Mouse (Mus musculus): ENCODE measurements at regions not wholly inside any gene's neighbourhood (a gene's known extent, or its start where the extent isn't known, plus 50 kb on each side); places are given as distances from the start of the nearest gene placed in this dataset.

- H3K27ac ChIP-seq, result peak overlapping the region; percentile 82
- H3K27me3 ChIP-seq (ENCODE audit: insufficient read depth, poor library complexity, severe bottlenecking), result no peaks in the 10 kb centered on the region
- H3K9me3 ChIP-seq, result no peaks in the 10 kb centered on the region
- no peak for DNase-seq (ENCODE audit: low spot score)
- H3K4me3 ChIP-seq, result no peak overlapping the region
- peaks cover 43% of the 10 kb centered on the region for H3K4me1 ChIP-seq
- WGBS, result 20% methylated on average over 6 of the region's 6 CpGs
- no peaks in the 10 kb centered on the region for H3K36me3 ChIP-seq
Observed at GRCm38 (mm10) chr9:120739953-120740524, 168.8 kb downstream of the Rpl14 start.

- H3K4me1 ChIP-seq, result peaks cover 37% of the 10 kb centered on the region
- no peak overlapping the region for H3K4me3 ChIP-seq
- WGBS, result 73% methylated on average over 2 of the region's 2 CpGs
- no peaks in the 10 kb centered on the region for H3K9me3 ChIP-seq
- no peaks in the 10 kb centered on the region for H3K36me3 ChIP-seq
- DNase-seq (ENCODE audit: low spot score), result no peak
- H3K27ac ChIP-seq, result no peak overlapping the region
- H3K27me3 ChIP-seq (ENCODE audit: insufficient read depth, poor library complexity, severe bottlenecking), result no peaks in the 10 kb centered on the region
Observed at GRCm38 (mm10) chr9:120741521-120741920, 170.3 kb downstream of the Rpl14 start.

GRCm38 (mm10) chr9:120743455-120743854 is 172.2 kb downstream of the Rpl14 start:
- no peaks in the 10 kb centered on the region for H3K9me3 ChIP-seq
- WGBS, result 74% methylated on average over 9 of the region's 9 CpGs
- H3K4me3 ChIP-seq, result no peak overlapping the region
- DNase-seq (ENCODE audit: low spot score), result no peak
- no peaks in the 10 kb centered on the region for H3K27me3 ChIP-seq (ENCODE audit: insufficient read depth, poor library complexity, severe bottlenecking)
- H3K27ac ChIP-seq, result no peak overlapping the region
- H3K36me3 ChIP-seq, result no peaks in the 10 kb centered on the region
- H3K4me1 ChIP-seq, result peaks cover 25% of the 10 kb centered on the region

GRCm38 (mm10) chr9:120745674-120746073 is 174.4 kb downstream of the Rpl14 start:
- Histone ChIP-seq H3K4me1 (peaks cover 6% of the 10 kb centered on the region; the same call in 1 of the 2 replicates), H3K36me3 (no peaks in the 10 kb centered on the region), H3K27me3 (ENCODE audit: insufficient read depth, poor library complexity, severe bottlenecking) (no peaks in the 10 kb centered on the region), H3K9me3 (no peaks in the 10 kb centered on the region), H3K27ac (no peak overlapping the region), H3K4me3 (no peak overlapping the region)
- DNase-seq (ENCODE audit: low spot score), result no peak
- WGBS, result 85% methylated on average over 6 of the region's 6 CpGs

- Histone ChIP-seq H3K4me1 (peaks cover 7% of the 10 kb centered on the region; the same call in 1 of the 2 replicates), H3K27me3 (ENCODE audit: insufficient read depth, poor library complexity, severe bottlenecking) (no peaks in the 10 kb centered on the region), H3K4me3 (no peak overlapping the region), H3K27ac (no peak overlapping the region), H3K36me3 (no peaks in the 10 kb centered on the region), H3K9me3 (no peaks in the 10 kb centered on the region)
- no peak for DNase-seq (ENCODE audit: low spot score)
- 79% methylated on average over 4 of the region's 4 CpGs for WGBS
Observed at GRCm38 (mm10) chr9:120750820-120751219, 178.2 kb upstream of the Ctnnb1 start.

- no peak for DNase-seq (ENCODE audit: low spot score)
- Histone ChIP-seq H3K36me3 (no peaks in the 10 kb centered on the region), H3K4me1 (peaks cover 7% of the 10 kb centered on the region; the same call in 1 of the 2 replicates), H3K9me3 (no peaks in the 10 kb centered on the region), H3K27ac (no peak overlapping the region), H3K27me3 (ENCODE audit: insufficient read depth, poor library complexity, severe bottlenecking) (no peaks in the 10 kb centered on the region), H3K4me3 (no peak overlapping the region)
- WGBS, result 78% methylated on average over 5 of the region's 5 CpGs
Observed at GRCm38 (mm10) chr9:120751686-120752484, 177.1 kb upstream of the Ctnnb1 start.

GRCm38 (mm10) chr9:120754151-120754550 is 174.9 kb upstream of the Ctnnb1 start:
- Histone ChIP-seq H3K27me3 (ENCODE audit: insufficient read depth, poor library complexity, severe bottlenecking) (no peaks in the 10 kb centered on the region), H3K4me3 (no peak overlapping the region), H3K9me3 (no peaks in the 10 kb centered on the region), H3K36me3 (no peaks in the 10 kb centered on the region), H3K4me1 (peaks cover 7% of the 10 kb centered on the region; the same call in 1 of the 2 replicates), H3K27ac (no peak overlapping the region)
- DNase-seq (ENCODE audit: low spot score), result no peak

- no peaks in the 10 kb centered on the region for H3K36me3 ChIP-seq
- H3K4me3 ChIP-seq, result no peak overlapping the region
- H3K4me1 ChIP-seq, result peaks cover 7% of the 10 kb centered on the region; the same call in 1 of the 2 replicates
- no peak overlapping the region for H3K27ac ChIP-seq
- WGBS, result 86% methylated on average over 7 of the region's 7 CpGs
- H3K9me3 ChIP-seq, result no peaks in the 10 kb centered on the region
- no peak for DNase-seq (ENCODE audit: low spot score)
- H3K27me3 ChIP-seq (ENCODE audit: insufficient read depth, poor library complexity, severe bottlenecking), result no peaks in the 10 kb centered on the region
Observed at GRCm38 (mm10) chr9:120755486-120755885, 173.5 kb upstream of the Ctnnb1 start.

GRCm38 (mm10) chr9:120758003-120758402 is 171.0 kb upstream of the Ctnnb1 start:
- Histone ChIP-seq H3K27me3 (ENCODE audit: insufficient read depth, poor library complexity, severe bottlenecking) (no peaks in the 10 kb centered on the region), H3K9me3 (no peaks in the 10 kb centered on the region), H3K4me1 (no peaks in the 10 kb centered on the region), H3K27ac (no peak overlapping the region), H3K4me3 (no peak overlapping the region), H3K36me3 (no peaks in the 10 kb centered on the region)
- DNase-seq (ENCODE audit: low spot score), result no peak
- WGBS, result 82% methylated on average over 3 of the region's 3 CpGs

- DNase-seq (ENCODE audit: low spot score), result no peak
- H3K36me3 ChIP-seq, result no peaks in the 10 kb centered on the region
- H3K9me3 ChIP-seq, result no peaks in the 10 kb centered on the region
- H3K27me3 ChIP-seq (ENCODE audit: insufficient read depth, poor library complexity, severe bottlenecking), result no peaks in the 10 kb centered on the region
- H3K4me3 ChIP-seq, result no peak overlapping the region
- no peak overlapping the region for H3K27ac ChIP-seq
- H3K4me1 ChIP-seq, result no peaks in the 10 kb centered on the region
- 72% methylated on average over 1 of the region's 1 CpGs for WGBS
Observed at GRCm38 (mm10) chr9:120758632-120759031, 170.4 kb upstream of the Ctnnb1 start.

- Histone ChIP-seq H3K4me3 (no peak overlapping the region), H3K9me3 (no peaks in the 10 kb centered on the region), H3K36me3 (no peaks in the 10 kb centered on the region), H3K27me3 (ENCODE audit: insufficient read depth, poor library complexity, severe bottlenecking) (no peaks in the 10 kb centered on the region), H3K27ac (no peak overlapping the region), H3K4me1 (peaks cover 6% of the 10 kb centered on the region; the same call in 1 of the 2 replicates)
- 76% methylated on average over 5 of the region's 5 CpGs for WGBS
- no peak for DNase-seq (ENCODE audit: low spot score)
Observed at GRCm38 (mm10) chr9:120759771-120760170, 169.2 kb upstream of the Ctnnb1 start.

- Histone ChIP-seq H3K4me1 (peaks cover 6% of the 10 kb centered on the region; the same call in 1 of the 2 replicates), H3K27ac (no peak overlapping the region), H3K4me3 (no peak overlapping the region), H3K9me3 (no peaks in the 10 kb centered on the region), H3K36me3 (no peaks in the 10 kb centered on the region), H3K27me3 (ENCODE audit: insufficient read depth, poor library complexity, severe bottlenecking) (no peaks in the 10 kb centered on the region)
- DNase-seq (ENCODE audit: low spot score), result no peak
- WGBS, result 77% methylated on average over 2 of the region's 2 CpGs
Observed at GRCm38 (mm10) chr9:120763802-120764201, 165.2 kb upstream of the Ctnnb1 start.

- H3K4me3 ChIP-seq, result no peak overlapping the region
- WGBS, result 86% methylated on average over 9 of the region's 9 CpGs
Observed at GRCm38 (mm10) chr9:120764663-120765062, 164.4 kb upstream of the Ctnnb1 start.

More at GRCm38 (mm10) chr9:120764663-120765062, 164.4 kb upstream of the Ctnnb1 start:
- H3K36me3 ChIP-seq, result no peaks in the 10 kb centered on the region
- H3K27ac ChIP-seq, result no peak overlapping the region
- H3K4me1 ChIP-seq, result peaks cover 9% of the 10 kb centered on the region
- H3K27me3 ChIP-seq (ENCODE audit: insufficient read depth, poor library complexity, severe bottlenecking), result no peaks in the 10 kb centered on the region
- no peak for DNase-seq (ENCODE audit: low spot score)
- H3K9me3 ChIP-seq, result no peaks in the 10 kb centered on the region

All from heart, embryonic 10.5 days (tissue).